Mouse (Mus musculus): ENCODE data around the gene Ndufs7.
A peak's percentile ranks its signal among the peaks of the same experiment; 100 is the strongest.
"Not testable (repeated sequence)": the region's sequence is repeated elsewhere in the genome, so short reads cannot be mapped to it uniquely, and the experiment has no call there.

The Ndufs7 gene

DNA sequence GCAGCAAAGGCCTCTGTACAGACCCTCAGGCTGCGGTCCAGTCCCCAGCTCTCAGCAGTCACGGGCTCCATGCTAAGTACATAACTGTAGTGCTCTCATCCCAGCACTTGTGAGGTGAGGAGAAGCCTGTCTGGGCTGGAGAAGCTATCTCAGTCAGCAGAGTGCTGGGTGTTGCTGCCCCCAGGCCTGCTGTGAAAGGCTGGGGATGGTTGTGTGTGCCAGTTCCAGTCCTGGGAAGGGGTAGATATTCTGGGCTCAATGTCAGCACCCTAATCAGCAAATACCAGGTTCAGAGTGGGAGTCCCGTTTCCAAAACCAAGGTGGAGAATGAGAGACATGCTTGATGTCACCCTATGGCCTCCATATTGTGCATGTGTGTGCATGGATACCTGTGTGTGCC lies 6.3 kb upstream of the Ndufs7 start:
- DNase-seq: no peak

GRCm38 (mm10) chr10:80244791-80245399 lies 4.0 kb upstream of the Ndufs7 start:
- peak; percentile 76 for DNase-seq

DNA sequence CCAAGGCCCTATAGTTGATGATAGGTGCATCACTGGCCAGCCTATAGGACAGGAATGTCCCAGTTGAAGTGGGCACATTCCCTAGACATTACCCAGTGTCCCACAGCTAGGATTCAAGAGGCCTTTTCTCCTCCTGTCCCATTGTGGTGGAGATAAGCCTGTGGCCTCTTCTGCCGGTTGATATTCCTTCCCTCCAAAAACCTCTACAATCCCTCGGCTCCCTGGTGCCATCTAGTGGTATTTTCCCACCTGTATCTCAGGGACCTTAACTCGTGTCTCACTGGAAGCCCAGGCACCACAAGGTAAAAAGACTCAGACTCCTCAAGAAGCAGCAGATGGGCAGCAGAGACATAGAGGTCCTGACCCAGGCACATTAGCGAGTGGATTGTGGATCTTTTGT lies 3.3 kb upstream of the Ndufs7 start:
- DNase-seq: peak; percentile 85

- peak; percentile 36 for DNase-seq
Observed at GRCm38 (mm10) chr10:80247849-80248248, 1.1 kb upstream of the Ndufs7 start.

DNA sequence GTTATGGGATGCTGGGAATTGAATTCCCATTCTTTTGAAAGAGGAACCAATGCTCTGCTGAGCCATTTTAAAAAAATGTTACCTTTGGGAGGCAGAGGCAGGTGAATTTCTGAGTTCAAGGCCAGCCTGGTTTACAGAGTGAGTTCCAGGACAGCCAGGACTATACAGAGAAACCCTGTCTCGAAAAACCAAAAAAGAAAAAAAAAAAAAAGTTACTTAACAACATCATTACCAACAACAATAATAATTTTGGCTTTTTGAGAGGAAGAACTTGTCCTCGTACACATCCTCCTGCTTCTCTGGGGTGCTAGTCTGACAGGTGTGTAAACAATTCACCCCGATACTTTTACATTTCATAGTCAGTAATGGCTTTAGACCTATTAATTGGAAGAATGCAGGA lies 484 bp upstream of the Ndufs7 start:
- not testable (repeated sequence) for DNase-seq

- peak; percentile 54 for DNase-seq
Observed at GRCm38 (mm10) chr10:80250059-80250458, 1.1 kb downstream of the Ndufs7 start.

DNA sequence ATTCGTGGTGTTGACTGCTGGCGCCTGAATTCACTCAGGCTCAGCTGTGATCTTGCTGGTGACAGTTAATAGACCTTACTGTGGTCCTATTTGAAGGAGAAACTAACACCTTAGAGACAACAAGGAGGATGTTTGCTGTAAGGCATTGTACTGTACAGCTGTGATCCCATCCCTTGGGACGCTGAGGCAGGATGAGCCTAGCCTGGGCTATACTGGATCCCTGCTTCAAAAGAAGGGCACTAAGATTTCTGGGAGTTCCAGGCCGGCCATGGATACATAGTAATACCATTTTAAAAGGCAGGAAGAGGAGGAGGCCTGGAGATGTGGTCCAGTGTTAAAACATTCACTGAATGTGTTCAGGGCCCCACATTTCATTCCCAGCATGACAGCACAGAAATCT lies 1.7 kb downstream of the Ndufs7 start:
- peak; percentile 36 for DNase-seq

GRCm38 (mm10) chr10:80252011-80252410 lies 3.1 kb downstream of the Ndufs7 start:
- no peak for DNase-seq

DNA sequence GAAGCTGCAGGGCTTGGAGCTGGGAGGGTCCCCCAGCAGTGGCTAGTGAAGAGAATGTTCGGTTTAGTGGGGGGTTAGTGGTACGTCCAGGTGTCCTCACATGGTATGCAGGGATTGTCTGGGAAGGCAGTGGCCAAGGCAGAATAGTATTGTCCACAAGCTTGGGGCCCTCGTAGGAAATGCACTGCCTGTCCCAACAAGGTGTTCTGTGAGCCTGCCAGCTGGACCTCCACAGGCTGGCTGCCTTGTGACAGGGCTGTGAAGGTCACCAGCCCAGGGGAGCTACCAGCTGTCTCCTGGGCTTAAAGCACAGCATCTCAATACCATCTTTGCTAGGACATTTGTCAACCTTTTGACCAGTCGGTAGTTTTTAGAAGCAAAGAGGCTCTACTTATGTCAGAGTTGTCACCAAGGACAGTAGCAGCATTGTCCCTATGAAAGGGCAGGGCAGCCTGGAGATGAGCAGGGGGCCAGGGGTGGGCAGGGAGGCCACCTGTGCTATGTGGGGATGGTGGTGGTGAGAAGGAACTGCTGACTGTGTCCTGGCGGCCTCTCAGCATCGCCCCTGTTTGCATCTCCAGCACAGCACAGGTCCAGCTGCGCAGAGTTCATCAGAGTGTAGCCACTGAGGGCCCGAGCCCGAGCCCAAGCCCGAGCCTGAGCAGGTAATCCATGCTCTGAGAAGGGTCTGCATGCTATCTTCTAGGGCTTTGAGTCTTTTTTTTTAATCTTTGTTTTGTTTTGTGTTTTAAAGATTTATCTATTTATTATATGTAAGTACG lies 3.8 kb downstream of the Ndufs7 start:
- peak; percentile 41 for DNase-seq

GRCm38 (mm10) chr10:80253551-80253950 lies 4.6 kb downstream of the Ndufs7 start:
- no peak for DNase-seq

DNA sequence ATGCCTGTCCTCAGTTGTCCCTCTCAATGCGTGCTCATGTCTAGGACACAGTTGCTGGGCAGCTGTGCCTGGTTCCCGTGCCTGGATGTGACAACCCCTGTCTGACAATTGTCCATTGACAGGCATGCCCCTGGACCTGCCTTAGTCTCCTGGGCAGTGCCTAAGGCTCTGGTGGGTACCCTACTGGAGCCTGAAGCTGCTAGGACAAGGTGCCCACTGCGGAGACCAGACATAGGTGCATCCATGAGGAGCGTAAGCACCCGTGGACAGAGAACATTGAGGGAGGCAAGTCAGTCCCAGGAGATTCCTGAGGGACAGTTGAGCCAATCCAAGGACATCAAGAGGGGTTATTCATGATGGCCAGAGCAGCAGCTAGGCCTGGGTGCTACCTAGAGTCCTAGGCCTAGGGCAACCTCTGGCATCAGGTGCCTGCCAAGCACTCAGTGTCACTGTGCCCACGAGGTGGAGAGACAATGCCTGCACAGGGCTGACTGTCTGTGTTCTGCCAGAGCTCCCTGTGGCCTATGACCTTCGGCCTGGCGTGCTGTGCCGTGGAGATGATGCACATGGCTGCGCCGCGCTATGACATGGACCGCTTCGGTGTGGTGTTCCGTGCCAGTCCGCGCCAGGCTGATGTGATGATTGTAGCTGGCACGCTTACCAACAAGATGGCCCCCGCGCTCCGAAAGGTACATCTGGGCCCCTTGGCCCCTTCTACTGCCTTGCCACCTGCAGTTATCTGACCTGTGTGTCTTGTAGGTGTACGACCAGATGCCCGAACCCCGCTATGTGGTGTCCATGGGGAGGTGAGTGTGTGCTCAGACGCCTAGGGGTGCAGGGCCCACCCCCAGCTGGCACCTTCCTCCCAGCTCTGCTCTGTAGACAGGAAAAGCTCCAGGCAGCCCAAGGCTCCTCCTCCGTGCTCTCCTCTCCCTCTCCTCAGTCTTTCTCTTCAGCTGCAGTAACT lies 5.7 kb downstream of the Ndufs7 start:
- no peak for DNase-seq

DNA sequence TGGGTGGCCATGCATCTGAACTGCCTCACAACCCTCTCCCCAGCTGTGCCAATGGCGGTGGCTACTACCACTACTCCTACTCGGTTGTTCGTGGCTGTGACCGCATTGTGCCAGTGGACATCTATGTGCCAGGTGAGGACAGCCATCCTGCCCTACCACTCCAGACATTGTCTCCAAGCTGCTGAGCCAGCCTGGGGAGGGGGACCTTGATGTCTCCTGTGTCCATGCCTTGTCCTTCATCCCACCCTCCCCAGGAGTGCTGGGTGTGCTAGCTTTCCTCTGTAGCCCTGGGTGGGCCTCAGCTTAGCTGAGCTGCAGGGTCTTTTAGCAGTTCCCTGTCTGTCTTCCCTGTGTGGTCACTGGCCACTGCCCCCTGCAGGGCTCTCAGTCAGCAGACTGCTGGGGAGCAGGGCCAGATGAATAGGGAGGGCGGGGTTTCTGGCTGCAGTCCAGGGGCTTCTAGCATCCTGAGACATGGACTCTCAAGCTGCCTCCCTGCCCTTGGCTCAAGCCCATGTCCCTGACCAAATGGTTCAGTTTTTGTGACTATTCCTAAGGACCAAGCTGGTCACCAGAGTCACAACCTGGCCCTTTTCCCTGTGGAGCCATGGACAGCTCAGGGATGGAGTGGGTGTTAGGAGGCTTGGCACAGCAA lies 7.1 kb downstream of the Ndufs7 start:
- DNase-seq: peak; percentile 72

DNA sequence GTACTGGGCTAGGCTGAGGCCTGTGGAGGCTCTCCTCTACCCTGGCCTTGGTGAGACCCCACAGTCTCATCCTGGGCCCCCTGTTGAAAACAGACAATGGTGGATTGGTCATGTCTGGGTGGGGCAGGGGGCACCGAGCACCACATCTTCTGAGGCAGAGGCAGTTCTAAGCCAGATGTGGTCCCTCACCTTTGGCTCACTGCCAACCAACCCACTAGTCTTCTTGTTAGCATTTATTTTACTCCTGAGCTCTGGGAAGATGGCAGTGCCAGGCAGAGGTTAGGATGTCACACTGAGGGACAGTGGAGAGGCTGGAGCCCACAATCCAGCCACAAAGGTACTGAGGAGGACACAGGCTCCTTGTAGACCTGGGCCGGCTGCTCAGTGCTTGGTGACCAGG lies 9.0 kb downstream of the Ndufs7 start:
- peak; percentile 63 for DNase-seq

DNA sequence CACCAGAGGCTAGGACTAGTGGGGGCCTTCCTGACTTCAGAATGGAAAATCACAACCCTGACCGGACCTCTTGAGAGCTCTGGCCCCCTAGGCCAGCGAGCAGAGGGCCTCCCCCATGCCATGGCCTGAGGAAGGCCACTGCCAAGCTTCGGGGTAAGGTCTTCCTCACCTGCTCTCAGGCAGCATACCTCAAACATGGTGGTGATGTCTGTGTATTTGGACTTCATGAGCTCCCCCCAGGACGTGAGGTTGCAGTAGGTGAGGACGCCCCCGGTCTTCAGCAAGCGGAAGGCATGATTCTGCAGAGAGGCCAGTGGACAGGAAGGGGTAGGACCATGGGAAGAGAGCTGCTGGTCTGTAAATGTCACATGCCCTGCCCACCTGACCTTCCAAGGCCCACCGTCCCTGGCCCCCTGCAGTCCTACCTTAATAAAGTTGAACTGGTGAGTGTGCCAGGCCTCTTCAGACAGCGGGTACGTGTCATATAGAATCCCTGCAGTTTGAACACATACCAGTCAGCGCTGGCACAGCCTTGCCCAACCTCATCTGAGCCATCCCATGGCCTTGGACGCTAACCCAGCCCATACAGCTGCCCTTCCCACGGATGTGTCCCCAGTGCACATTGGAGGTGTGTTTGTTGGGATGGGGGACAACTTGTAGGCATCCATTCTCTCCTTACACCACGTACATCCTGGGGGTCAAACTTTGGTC lies 10.0 kb downstream of the Ndufs7 start:
- peak; percentile 70 for DNase-seq

GRCm38 (mm10) chr10:80259463-80259805 lies 10.5 kb downstream of the Ndufs7 start:
- no peak for DNase-seq

DNA sequence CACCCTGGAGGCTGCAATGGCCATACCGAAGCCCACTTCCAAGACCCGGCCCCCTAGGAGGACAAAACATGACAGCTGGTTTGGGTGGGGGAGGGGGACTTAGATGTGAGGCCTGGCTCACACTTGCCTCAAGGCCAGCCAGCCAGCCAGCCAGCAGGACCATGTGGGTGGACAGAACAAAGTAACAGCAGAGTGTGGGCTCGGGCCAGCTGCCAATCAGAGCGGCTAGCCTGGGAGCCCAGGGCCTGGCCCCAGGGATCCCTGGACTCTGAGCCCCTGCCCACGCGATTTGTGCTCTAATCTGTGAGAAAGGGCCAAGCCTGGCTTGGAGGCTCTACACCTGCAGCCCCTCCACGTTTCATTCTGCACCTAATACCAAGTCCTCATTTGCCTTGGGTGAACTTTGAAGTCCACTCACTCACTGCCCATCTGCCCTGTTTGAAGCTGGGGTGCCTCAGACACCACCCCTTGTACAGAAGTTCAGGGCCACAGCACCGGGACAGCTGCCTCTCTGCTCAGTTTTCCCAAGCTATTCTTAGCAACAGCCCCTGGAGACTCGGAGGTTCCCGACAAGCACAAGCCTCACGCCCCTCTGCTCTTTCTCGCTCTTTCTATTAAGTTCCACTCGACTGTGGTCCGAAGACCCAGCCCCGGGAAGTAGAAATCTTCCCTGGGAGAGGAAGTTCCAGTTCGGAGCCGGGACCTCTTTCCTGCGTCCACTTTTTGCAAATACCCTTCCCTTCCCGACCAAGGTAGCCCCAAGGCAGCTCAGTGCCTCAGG lies 11.1 kb downstream of the Ndufs7 start:
- peak; percentile 87 for DNase-seq

GRCm38 (mm10) chr10:80260642-80261584 lies 12.0 kb downstream of the Ndufs7 start, which contains the start of the genes Gamt and Dazap1:
Gamt (minus strand) TSS chr10:80261012.
Dazap1 (plus strand) TSS chr10:80261486.
- peak; percentile 93 for DNase-seq

- DNase-seq: peak; percentile 95
Observed at GRCm38 (mm10) chr10:80261585-80261968, 12.7 kb downstream of the Ndufs7 start.

- peak; percentile 59 for DNase-seq
Observed at GRCm38 (mm10) chr10:80262169-80262568, 13.2 kb downstream of the Ndufs7 start.

DNA sequence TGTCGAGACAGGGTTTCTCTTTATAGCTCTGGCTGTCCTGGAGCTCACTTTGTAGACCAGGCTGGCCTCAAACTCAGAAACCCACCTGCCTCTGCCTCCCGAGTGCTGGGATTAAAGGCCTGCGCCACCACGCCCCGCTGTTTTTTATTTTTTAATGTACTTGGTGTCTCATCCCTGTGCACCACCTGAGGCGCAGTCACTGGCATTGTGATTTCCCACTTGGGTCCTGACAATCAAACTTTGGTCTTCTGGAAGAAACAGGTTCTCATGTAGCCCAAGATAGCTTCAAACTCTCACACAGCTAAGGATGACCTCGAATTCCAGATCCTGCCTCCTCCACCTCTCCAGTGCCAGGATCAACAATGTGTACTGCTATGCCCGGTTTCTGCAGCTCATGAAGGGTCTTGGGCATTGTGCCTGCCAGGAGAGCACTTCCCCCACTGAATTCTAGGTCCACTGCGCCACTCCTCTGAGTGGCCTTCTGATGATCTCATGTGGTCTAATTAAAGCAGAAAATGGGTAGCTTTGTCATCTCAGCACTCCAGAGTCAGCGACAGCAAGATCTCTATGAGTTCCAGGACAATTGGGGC lies 13.9 kb downstream of the Ndufs7 start:
- DNase-seq: peak; percentile 65

Data from cerebellum, adult 9-11 months (tissue).